Mouse (Mus musculus) kidney, adult 2 months (tissue): ENCODE data around the gene Gpr146.

Experiments
- CTCF ChIP-seq: fragments of 200-500 bp; conservative IDR thresholded peaks from 2 replicates; pipeline ENCODE4 v1.5.1; 2011; ENCODE audit warnings: low read depth, mild to moderate bottlenecking, control low read depth, low read length, moderate library complexity, mixed read lengths; ENCODE audit not compliant: insufficient read depth, insufficient read length
- POLR2A ChIP-seq: fragments of 200-500 bp; IDR thresholded peaks from one replicate; pipeline ENCODE4 v1.6.1; 2011; ENCODE audit warnings: low read depth, low read length, control low read depth

DNA sequence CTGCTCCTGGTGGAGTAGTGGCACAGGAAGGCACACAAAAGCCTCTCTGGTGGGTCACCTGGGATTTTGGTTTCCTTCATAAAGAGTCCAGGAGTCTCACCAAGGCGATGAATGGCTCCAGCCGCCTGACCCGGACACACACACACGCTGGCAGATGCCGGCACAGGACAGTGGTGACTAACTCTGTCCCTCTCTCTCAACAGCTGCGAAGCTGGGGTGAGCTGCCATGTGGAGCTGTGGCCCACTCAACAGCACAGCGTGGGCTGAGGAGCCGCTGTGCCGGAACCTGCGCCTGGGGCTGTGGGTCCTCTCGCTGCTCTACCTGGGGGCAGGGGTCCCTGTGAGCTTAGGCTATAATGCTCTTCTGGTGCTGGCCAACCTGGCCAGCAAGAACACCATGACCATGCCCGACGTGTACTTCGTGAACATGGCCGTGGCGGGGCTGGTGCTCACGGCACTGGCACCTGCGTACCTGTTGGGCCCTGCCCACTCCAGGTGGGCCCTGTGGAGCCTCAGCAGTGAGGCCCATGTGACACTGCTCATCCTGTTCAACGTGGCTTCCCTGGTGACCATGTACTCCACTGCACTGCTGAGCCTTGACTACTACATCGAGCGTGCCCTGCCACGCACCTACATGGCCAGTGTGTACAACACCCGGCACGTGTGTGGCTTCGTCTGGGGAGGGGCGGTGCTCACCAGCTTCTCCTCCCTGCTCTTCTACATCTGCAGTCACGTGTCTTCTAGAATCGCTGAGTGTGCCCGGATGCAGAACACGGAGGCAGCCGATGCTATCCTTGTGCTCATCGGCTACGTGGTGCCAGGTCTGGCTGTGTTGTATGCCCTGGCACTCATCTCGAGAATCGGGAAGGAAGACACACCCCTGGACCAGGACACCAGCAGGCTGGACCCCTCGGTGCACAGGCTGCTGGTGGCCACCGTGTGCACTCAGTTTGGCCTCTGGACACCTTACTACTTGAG lies 15.0 kb downstream of the Gpr146 start:
- TF ChIP-seq CTCF: no peak
- TF ChIP-seq POLR2A: no peak
